Mouse (Mus musculus): ENCODE results near the gene Rpl36a. TPM values are rescaled to one million over a fixed set of nuclear protein-coding genes. Genes with fewer than 3 reads are reported as not detected.
"Not testable (repeated sequence)": the region's sequence is repeated elsewhere in the genome, so short reads cannot be mapped to it uniquely, and the experiment has no call there.

The Rpl36a gene
- polyA plus RNA-seq (2012; rRNA removed) = 73.7 and 105 TPM in 2 replicates

DNA sequence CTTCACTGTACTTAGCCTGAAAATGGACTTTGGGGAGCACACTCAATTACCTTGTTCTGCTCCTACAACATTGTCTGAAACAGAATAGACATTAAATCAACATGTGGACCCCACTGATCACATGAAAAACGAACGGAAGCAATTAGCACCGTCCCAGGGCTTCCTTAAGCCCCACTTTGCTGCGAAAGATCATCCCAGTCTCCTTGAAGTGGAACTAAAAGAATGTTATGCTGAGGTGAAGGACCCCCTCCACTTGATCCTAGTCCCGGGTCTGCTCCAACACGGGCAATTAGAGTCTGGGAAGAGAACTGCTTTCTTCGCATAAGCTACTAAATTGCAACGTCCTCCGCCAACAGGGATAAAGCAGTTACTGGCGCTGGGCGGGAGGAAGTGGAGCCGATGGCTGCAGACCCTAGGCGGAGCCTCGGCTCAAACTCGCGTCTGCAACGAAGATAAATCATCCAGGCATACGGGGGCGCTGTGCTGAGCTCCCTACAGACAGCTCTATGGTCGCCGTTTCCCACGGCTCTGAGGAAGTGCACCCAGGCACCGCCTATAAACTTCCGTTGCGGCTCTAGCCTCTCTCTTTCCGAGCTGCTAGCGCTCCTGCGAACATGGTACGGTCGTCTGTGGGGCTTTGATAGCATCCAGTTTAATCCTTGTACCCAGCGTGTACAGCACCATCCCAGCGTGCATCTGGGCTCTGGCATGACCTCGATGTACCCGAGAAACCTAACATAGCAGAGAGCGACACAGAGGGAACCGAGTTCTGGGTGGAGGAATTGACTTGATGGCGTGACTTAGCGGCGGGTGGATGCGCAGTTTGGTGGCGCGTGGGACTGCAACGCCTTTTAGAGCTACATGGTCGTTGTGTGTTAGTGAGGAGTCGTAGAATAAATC lies at the start of gene Rpl36a:
TSS of gene Rpl36a (plus strand) at position 552 of the 900 bp plus-strand sequence.
- WGBS = 28% methylated on average over 45 of the region's 45 CpGs
- TF ChIP-seq CTCF (IDR thresholded peaks at IDR 0.05; ENCODE audit: insufficient read depth, low read length) (peak; percentile 54), POLR2A (IDR thresholded peaks at IDR 0.05; ENCODE audit: borderline replicate concordance, extremely low read depth, low read depth, low read length) (peak; percentile 97)
- DNase-seq = peak; percentile 81

DNA sequence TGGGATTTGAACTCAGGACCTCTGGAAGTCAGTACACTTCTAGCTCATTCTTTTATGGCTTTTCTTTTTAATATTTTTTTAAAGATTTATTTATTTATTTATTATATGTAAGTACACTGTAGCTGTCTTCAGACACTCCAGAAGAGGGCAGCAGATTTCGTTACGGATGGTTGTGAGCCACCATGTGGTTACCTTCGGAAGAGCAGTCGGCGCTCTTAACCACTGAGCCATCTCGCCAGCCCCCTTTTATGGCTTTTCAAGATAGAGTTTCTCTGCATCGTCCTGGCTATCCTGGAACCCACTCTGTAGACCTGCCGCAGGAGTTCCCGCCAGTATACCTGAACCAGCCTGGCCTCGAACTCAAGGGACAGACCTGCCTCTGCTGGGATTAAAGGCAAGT lies 45.7 kb upstream of the Rpl36a start:
- not testable (repeated sequence) for DNase-seq; H3K4me1 ChIP-seq (ENCODE audit: control insufficient read depth, insufficient read depth, low read length); H3K4me3 ChIP-seq (replicated peaks; ENCODE audit: extremely low read depth, low read depth, low read length)
- TF ChIP-seq CTCF (IDR thresholded peaks at IDR 0.05; ENCODE audit: insufficient read depth, low read length) = 0 out of 2 replicates have a peak, but pooled peaks have one; percentile 3
- 80% methylated on average over 10 of the region's 10 CpGs for WGBS

More for the DNA sequence above, at the start of gene Rpl36a:
- no peaks in the 10 kb centered on the region for H3K4me1 ChIP-seq (ENCODE audit: control insufficient read depth, insufficient read depth, low read length)
- H3K4me3 ChIP-seq (replicated peaks; ENCODE audit: extremely low read depth, low read depth, low read length) = peak within 1 kb of the TSS; percentile 72

- H3K4me3 ChIP-seq (replicated peaks; ENCODE audit: extremely low read depth, low read depth, low read length) = peak overlapping the region; percentile 48
- TF ChIP-seq CTCF (IDR thresholded peaks at IDR 0.05; ENCODE audit: insufficient read depth, low read length) (no peak), POLR2A (IDR thresholded peaks at IDR 0.05; ENCODE audit: borderline replicate concordance, extremely low read depth, low read depth, low read length) (no peak)
- DNase-seq = no peak
- H3K4me1 ChIP-seq (ENCODE audit: control insufficient read depth, insufficient read depth, low read length) = peaks cover 2% of the 10 kb centered on the region; the same call in 1 of the 2 replicates
- WGBS = 35% methylated on average over 12 of the region's 12 CpGs
Measured at GRCm38 (mm10) chrX:134540414-134541135, 44.9 kb upstream of the Rpl36a start.

GRCm38 (mm10) chrX:134541145-134541954 lies 44.1 kb upstream of the Rpl36a start, which contains the start of gene Timm8a1:
Timm8a1 (minus strand) TSS chrX:134541865.
- peaks cover 2% of the 10 kb centered on the region; the same call in 1 of the 2 replicates for H3K4me1 ChIP-seq (ENCODE audit: control insufficient read depth, insufficient read depth, low read length)
- WGBS = 29% methylated on average over 50 of the region's 61 CpGs
- TF ChIP-seq CTCF (IDR thresholded peaks at IDR 0.05; ENCODE audit: insufficient read depth, low read length) = no peak
- no peak for TF ChIP-seq POLR2A (IDR thresholded peaks at IDR 0.05; ENCODE audit: borderline replicate concordance, extremely low read depth, low read depth, low read length)
- DNase-seq = peak; percentile 73
- peak within 1 kb of the TSS; percentile 97 for H3K4me3 ChIP-seq (replicated peaks; ENCODE audit: extremely low read depth, low read depth, low read length)

- TF ChIP-seq POLR2A (IDR thresholded peaks at IDR 0.05; ENCODE audit: borderline replicate concordance, extremely low read depth, low read depth, low read length) (no peak), CTCF (IDR thresholded peaks at IDR 0.05; ENCODE audit: insufficient read depth, low read length) (no peak)
- Histone ChIP-seq H3K4me3 (replicated peaks; ENCODE audit: extremely low read depth, low read depth, low read length) (peak overlapping the region; percentile 97), H3K4me1 (ENCODE audit: control insufficient read depth, insufficient read depth, low read length) (peaks cover 2% of the 10 kb centered on the region; the same call in 1 of the 2 replicates)
- 22% methylated on average over 6 of the region's 6 CpGs for WGBS
- DNase-seq = no peak
Measured at GRCm38 (mm10) chrX:134541955-134542308, 43.5 kb upstream of the Rpl36a start.

GRCm38 (mm10) chrX:134547330-134547729 lies 38.1 kb upstream of the Rpl36a start:
- WGBS = 74% methylated on average over 4 of the region's 4 CpGs
- DNase-seq = no peak
- Histone ChIP-seq H3K4me1 (ENCODE audit: control insufficient read depth, insufficient read depth, low read length) (no peaks in the 10 kb centered on the region), H3K4me3 (replicated peaks; ENCODE audit: extremely low read depth, low read depth, low read length) (no peak overlapping the region)
- TF ChIP-seq POLR2A (IDR thresholded peaks at IDR 0.05; ENCODE audit: borderline replicate concordance, extremely low read depth, low read depth, low read length) (no peak), CTCF (IDR thresholded peaks at IDR 0.05; ENCODE audit: insufficient read depth, low read length) (no peak)

- Histone ChIP-seq H3K4me1 (ENCODE audit: control insufficient read depth, insufficient read depth, low read length) (no peaks in the 10 kb centered on the region), H3K4me3 (replicated peaks; ENCODE audit: extremely low read depth, low read depth, low read length) (no peak overlapping the region)
- TF ChIP-seq POLR2A (IDR thresholded peaks at IDR 0.05; ENCODE audit: borderline replicate concordance, extremely low read depth, low read depth, low read length) (no peak), CTCF (IDR thresholded peaks at IDR 0.05; ENCODE audit: insufficient read depth, low read length) (no peak)
- DNase-seq = peak; percentile 2
- 21% methylated on average over 5 of the region's 5 CpGs for WGBS
Measured at GRCm38 (mm10) chrX:134550903-134551302, 34.6 kb upstream of the Rpl36a start.

DNA sequence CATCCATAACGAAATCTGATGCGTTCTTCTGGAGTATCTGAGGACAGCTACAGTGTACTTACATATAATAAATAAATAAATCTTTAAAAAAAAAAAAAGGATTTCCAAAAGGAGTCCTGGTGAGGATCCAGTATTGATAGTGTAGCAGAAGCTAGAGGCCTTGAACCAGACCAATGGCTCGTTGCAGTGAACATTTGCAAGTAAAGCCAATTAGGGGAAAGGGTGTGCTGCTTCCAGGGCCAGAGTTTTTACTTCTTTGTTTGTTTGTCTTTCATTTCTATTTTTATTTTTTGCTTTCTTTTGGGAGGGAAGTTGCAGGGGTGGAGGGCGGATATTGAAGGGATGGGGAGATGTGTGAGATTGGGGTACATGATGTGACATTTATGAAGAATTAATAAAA lies 32.1 kb upstream of the Rpl36a start:
- H3K4me3 ChIP-seq (replicated peaks; ENCODE audit: extremely low read depth, low read depth, low read length) = no peak overlapping the region
- DNase-seq = no peak
- H3K4me1 ChIP-seq (ENCODE audit: control insufficient read depth, insufficient read depth, low read length) = no peaks in the 10 kb centered on the region
- WGBS = 87% methylated on average over 4 of the region's 4 CpGs
- TF ChIP-seq CTCF (IDR thresholded peaks at IDR 0.05; ENCODE audit: insufficient read depth, low read length) (no peak), POLR2A (IDR thresholded peaks at IDR 0.05; ENCODE audit: borderline replicate concordance, extremely low read depth, low read depth, low read length) (no peak)

GRCm38 (mm10) chrX:134554425-134554824 lies 31.0 kb upstream of the Rpl36a start:
- 57% methylated on average over 6 of the region's 6 CpGs for WGBS
- Histone ChIP-seq H3K4me1 (ENCODE audit: control insufficient read depth, insufficient read depth, low read length) (no peaks in the 10 kb centered on the region), H3K4me3 (replicated peaks; ENCODE audit: extremely low read depth, low read depth, low read length) (no peak overlapping the region)
- no peak for DNase-seq
- TF ChIP-seq CTCF (IDR thresholded peaks at IDR 0.05; ENCODE audit: insufficient read depth, low read length) = no peak

Data from lung, adult 2 months (tissue).